Mouse (Mus musculus) brain, embryonic 18.5 days (tissue): ENCODE data around the gene Nmnat3.

Source experiments
- DNase-seq: peaks from one replicate; pipeline ENCODE4 v3.0.0-alpha.2; 2012; ENCODE audit warnings: low read depth, low spot score

Nmnat3 gene

DNA sequence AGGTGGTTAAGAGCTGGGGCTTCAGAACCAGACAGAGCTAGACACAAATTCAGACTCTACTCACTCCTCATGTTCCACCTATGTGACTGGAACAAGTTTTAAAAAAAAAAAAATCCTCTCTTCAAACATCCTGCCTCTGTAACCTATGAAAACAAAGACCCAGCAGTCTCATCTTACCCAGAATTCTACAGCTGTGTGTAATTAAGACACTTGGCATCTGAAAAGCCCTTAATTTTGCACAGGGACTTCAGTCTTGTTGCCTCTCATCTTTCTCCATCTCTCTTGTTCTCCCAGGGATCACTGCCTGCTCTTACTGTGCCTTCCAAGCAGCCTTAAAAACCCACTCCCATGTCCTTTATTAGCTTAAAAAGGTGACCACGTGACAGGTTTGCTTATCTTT, 133.4 kb downstream of the Nmnat3 start:
- no peak for DNase-seq

DNA sequence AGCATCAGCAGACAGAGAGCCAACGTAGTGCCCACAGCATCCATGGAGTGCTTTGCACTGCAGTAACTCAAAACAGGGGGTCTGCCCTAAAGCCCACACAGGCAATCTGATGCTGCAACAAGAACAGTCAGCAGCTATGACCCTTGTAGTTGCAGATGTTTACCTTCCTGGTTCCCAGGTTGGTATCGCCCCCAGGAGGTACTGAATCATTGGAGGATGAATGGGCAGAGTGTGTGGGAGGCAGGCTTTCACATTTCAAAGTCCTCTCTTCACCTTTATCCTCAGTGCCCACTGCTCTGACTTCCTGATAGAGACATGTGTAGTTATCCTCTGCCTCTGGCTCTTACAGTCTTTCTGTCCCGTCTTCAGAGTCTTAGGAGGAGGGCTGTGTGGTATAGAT, 134.7 kb downstream of the Nmnat3 start:
- DNase-seq: no peak

DNA sequence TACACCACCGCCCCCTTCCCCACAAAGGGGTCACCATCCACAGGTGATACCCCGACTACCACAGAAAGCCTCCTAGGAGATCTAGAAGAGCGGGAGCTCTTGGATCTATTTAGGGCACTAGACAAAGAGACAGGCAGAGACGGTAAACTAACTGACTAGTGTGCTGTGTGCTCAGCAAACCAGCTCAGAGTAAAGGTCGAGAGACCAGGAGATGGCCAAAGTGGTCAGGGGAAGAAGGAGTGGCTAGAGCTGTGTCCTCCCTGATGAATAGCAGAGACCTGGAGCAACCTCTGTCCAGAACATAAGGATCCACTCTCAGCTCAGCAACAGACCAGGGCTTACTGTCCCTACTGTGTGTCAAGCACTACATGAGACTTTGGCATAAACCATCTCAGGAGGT, 135.4 kb downstream of the Nmnat3 start, which contains the start of gene Rbp1:
TSS of gene Rbp1 (plus strand) at position 306 of the 400 bp plus-strand sequence.
- no peak for DNase-seq

DNA sequence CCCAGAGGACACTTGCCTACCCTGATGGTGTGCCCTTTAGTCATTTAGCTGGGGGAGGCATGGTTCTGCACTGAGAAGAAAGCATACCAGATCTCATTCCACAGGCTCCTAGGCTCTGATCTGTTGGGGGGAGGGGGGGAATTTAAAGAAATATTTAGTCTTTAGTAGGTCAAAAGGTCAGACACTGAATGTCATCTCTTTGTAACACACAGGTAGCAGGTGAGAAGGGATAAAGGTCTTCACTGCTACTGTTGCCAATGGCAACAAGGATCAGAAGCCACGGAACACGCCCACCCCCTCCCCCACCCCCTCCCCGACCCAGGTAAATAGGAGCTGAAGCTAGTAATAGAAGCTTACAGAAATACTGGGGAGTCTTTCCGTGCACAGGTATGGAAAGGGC, 136.5 kb downstream of the Nmnat3 start:
- no peak for DNase-seq

- DNase-seq: no peak
Measured at GRCm38 (mm10) chr9:98424291-98424690, 137.1 kb downstream of the Nmnat3 start.

DNA sequence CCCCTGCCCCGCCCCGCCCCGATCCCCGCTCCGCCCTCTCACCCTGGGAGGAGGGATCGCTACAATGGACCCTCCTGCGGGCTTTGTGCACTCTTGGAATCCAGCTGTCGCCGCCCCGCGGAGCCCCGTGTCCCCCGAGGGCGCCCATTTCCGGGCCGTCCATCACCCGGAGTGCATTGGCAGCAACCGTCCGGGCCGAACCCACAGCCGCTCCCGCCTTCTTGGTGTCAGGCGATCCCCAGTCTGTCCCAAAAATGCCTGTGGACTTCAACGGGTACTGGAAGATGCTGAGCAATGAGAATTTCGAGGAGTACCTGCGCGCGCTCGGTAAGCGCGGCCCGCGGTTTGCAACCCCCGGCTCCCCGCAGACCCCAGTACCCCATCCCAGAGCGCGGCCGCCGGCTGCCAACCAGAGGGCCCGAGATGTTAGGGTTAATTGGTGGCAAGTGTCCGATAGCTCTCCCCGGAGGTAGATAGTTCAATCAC, 137.5 kb downstream of the Nmnat3 start:
- no peak for DNase-seq

GRCm38 (mm10) chr9:98425351-98425880, 138.2 kb downstream of the Nmnat3 start:
- DNase-seq: no peak

GRCm38 (mm10) chr9:98427906-98428517, 140.8 kb downstream of the Nmnat3 start:
- DNase-seq: no peak

GRCm38 (mm10) chr9:98428783-98429182, 141.5 kb downstream of the Nmnat3 start:
- DNase-seq: no peak

DNA sequence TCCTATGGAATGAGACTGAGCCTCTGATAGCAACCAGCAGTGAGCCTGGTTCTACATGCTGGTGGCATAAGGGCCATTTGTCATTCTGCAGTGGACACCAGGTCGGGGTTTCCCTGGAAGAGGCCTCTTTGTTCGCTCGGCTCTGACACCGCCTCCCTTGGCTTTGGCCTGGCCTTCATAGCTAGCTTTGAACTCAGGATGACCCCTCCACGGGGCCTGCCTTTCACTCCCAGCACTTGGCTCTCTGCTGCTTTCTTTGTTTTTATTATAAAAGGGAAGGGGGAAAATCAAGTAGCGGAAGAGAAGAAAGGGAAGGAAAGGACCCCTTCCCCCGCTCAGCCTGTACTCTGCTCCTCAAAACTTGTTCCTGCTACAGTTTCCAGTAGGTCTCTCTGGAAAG, 142.6 kb downstream of the Nmnat3 start:
- no peak for DNase-seq

- DNase-seq: no peak
Measured at GRCm38 (mm10) chr9:98430528-98430927, 143.3 kb downstream of the Nmnat3 start.

DNA sequence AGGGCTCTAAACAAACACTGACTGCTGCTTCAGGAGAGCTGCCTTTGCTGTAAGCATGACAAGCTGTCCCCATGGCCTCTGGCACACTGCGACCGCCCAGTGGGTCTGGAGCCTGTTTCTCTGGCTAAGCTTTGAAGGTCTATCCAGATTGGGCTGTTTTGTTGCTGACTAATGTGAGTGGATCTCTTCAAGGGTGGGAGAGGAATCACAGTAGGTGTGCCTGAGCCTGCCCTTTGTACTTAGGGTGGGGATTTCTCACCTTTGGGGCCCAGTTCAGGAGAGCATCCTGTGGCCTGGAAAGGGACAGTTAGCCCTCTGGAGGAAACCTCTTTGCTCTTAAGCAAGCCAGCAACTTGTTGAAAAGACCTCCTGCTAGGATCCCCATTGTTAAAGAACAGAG, 145.8 kb downstream of the Nmnat3 start:
- DNase-seq: no peak

GRCm38 (mm10) chr9:98433956-98434588, 146.8 kb downstream of the Nmnat3 start:
- no peak for DNase-seq

DNA sequence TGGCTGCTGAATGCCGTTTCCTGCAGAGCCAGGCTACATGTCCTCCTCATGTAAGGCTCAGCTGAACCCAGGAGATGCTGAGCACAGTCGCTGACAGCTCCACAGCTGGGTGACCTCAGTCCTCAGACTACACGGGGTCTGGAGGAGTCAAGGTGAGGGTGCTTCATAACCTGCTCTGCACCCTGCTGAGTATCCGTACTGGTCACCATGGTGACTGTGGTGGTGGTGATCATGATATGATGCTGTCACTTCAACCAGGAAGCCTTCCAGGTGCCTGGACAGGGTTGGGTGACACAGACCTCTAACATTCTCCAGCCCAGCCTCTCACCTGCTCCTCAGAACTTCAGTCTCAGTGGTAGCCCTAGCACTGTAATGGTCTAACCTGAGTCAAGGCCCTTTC, 150.6 kb downstream of the Nmnat3 start:
- DNase-seq: no peak

DNA sequence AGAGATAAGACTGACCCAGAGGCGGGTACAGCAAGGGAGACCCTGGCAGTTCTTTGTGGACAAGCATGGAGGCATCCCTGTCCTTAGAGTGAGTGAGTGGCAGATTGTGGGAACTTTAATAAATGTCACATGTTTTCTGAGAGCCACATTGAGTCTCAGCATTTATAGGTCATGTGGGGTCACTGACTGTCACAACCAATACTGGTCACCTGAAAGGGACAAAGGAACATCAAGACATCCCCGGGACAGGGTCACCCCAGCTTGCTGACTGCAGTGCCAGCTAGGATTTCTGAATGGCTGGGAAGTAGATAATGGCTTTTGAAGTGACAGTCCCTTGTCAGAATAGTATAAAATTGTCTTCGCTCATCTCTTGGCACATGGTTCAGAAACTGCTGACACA, 151.9 kb downstream of the Nmnat3 start:
- DNase-seq: no peak

DNA sequence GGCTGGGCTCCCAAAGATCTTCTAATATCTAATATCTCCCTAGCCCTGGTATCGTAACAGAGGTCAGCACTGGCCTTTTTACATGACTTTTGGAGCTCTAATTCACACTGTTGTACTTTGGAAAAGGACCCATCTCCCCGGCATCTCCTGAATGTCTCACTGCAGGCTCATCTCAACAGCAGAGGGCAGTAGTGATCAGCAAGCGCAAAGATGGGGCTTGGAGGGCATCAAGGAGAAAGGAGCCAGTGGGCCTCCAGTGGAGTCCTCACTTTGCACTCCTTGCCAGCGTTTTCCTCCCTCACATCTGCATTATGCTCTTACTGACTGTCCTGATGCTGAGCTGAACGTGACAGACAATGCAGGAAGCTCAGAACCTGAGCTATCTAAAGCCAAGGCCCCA, 155.4 kb downstream of the Nmnat3 start:
- DNase-seq: no peak

DNA sequence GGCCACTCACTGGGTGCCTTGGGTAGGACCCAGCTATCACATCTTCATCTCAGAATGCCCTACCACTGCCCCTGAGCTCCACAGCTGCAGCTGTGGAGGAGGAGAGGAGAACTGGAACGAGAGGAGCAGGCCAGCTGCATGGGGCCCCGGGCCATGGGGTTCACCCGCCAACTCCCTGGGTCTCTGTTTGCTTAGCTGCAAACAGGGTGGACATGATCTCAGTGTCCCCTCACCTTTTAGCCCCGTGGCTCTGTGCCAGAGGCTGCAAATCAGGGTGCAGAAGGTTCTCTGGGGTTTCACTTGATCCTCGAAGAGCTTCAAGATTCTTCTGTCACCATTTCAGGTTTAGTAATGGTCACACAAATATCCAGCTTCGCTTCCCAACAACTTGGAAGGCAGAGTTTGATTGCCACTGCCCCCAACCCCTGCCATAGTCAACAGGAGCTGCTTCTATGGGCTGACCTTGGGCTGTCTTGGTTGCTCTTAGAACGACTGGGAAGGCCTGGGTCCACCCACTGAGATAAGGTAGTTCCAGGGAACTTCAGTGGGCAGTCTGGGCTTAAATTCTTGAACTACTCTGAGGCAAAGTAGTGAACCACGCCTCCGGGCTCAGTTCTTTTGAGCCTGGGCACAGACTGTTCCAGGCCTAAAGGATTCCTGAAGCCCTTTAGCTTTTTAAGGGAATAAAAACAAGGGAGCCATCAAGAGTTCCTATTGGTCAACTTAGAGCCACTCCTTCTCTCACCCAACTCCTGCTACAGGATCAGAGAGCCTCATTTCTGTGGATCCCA, 158.3 kb downstream of the Nmnat3 start:
- no peak for DNase-seq

GRCm38 (mm10) chr9:98450976-98451375, 163.7 kb downstream of the Nmnat3 start:
- peak; percentile 28 for DNase-seq

DNA sequence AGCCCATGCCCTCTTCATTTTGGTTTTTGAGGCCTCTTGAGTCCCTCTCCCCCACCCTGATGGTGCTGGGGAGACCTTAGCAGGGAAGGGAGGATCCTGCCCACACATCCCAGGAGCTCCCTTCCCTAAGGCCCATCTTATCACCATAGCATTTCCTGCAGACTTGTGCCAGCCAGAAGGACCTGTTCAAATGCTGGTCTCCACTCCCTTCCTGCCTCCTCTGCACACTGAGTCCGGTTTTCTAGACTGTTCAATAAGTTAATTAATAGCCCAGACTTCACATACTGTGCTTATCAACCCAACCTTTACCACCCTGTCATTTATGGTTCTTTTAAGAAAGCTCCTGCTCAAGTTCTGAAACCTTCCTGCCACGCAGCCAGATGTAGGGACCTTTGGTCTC, 179.5 kb downstream of the Nmnat3 start:
- no peak for DNase-seq
